In genomic region chr5:30587681-30588300, GRCm38 (mm10) we compare ENCODE assay signal across 8 mouse cellular contexts. TPM values are rescaled to one million over a fixed set of nuclear protein-coding genes. Genes with fewer than 3 reads are reported as not detected.
A peak's percentile ranks its signal among the peaks of the same experiment; 100 is the strongest.
DNase-seq lines count a peak whose midpoint lies in the region; ATAC-seq and TF ChIP-seq lines count a peak whose summit lies in the region.

Gene Kcnk3, plus strand, starts transcription at chr5:30588170.

- peak within 1 kb of the TSS; percentile 81 for H3K27ac ChIP-seq in hindbrain, postnatal 0 days
- H3K27ac ChIP-seq in limb, embryonic 11.5 days (replicated peaks; ENCODE audit: low read depth, low read length) = no peak within 1 kb of the TSS
- peak within 1 kb of the TSS; percentile 69 for H3K27ac ChIP-seq in midbrain, embryonic 13.5 days
- H3K27ac ChIP-seq in stomach, postnatal 0 days (replicated peaks) = peak within 1 kb of the TSS; percentile 61

- ATAC-seq in frontal cortex, adult (ENCODE audit: low TSS enrichment) = peak; percentile 21; the same call in 1 of the 2 replicates
- peak; percentile 72 for ATAC-seq in hindbrain, postnatal 0 days
- ATAC-seq in limb, embryonic 11.5 days (ENCODE audit: insufficient number of reproducible peaks, low FRiP score, low TSS enrichment, low read depth) = 0 out of 2 replicates have a peak, but pooled peaks have one; percentile 14
- peak; percentile 69 for ATAC-seq in midbrain, embryonic 13.5 days
- peak; percentile 70 for ATAC-seq in stomach, postnatal 0 days (ENCODE audit: low FRiP score, low TSS enrichment)

- intact Hi-C loops in gastrocnemius, postnatal 14 days (cut with DNase I; ENCODE audit: low total_unique reads) = no loop called here

- 3% methylated on average over 15 of the region's 54 CpGs for WGBS in hindbrain, postnatal 0 days
- WGBS in limb, embryonic 11.5 days = 0% methylated on average over 35 of the region's 54 CpGs
- WGBS in midbrain, embryonic 13.5 days = 0% methylated on average over 10 of the region's 54 CpGs
- WGBS in stomach, postnatal 0 days = 0% methylated on average over 5 of the region's 54 CpGs

- H3K27me3 ChIP-seq in hindbrain, postnatal 0 days (ENCODE audit: insufficient read depth, low read length) = no peaks in the 10 kb centered on the region
- H3K27me3 ChIP-seq in limb, embryonic 11.5 days (ENCODE audit: control insufficient read depth, insufficient read depth, low read length) = peaks cover 42% of the 10 kb centered on the region
- H3K27me3 ChIP-seq in midbrain, embryonic 13.5 days = peaks cover 59% of the 10 kb centered on the region
- no peaks in the 10 kb centered on the region for H3K27me3 ChIP-seq in stomach, postnatal 0 days (ENCODE audit: control insufficient read depth, insufficient read depth, low read length)

- H3K36me3 ChIP-seq in hindbrain, postnatal 0 days (ENCODE audit: insufficient read depth, low read length) = no peaks in the 10 kb centered on the region
- no peaks in the 10 kb centered on the region for H3K36me3 ChIP-seq in limb, embryonic 11.5 days (ENCODE audit: control insufficient read depth, insufficient read depth, low read length)
- H3K36me3 ChIP-seq in midbrain, embryonic 13.5 days = no peaks in the 10 kb centered on the region
- H3K36me3 ChIP-seq in stomach, postnatal 0 days (ENCODE audit: control insufficient read depth, insufficient read depth, low read length) = no peaks in the 10 kb centered on the region

- no peak for DNase-seq in frontal cortex, postnatal 25 days (ENCODE audit: low spot score in 2 of 2)
- peak; percentile 69 to 78 for DNase-seq in cerebellum, postnatal 14 days
- peak; percentile 79 for DNase-seq in gastrocnemius, postnatal 14 days
- DNase-seq in hindbrain, postnatal 0 days (ENCODE audit: low spot score) = peak; percentile 63
- DNase-seq in limb, embryonic 11.5 days (ENCODE audit: low spot score) = peak; percentile 81
- DNase-seq in stomach, postnatal 0 days (ENCODE audit: low spot score) = peak; percentile 85

- no peak for TF ChIP-seq CTCF in hindbrain, postnatal 0 days (IDR thresholded peaks at IDR 0.05; ENCODE audit: low read depth)
- TF ChIP-seq CTCF in stomach, postnatal 0 days (IDR thresholded peaks at IDR 0.05; ENCODE audit: low read depth) = no peak

- TF ChIP-seq EP300 in stomach, postnatal 0 days (optimal IDR thresholded peaks at IDR 0.05) = no peak

- H3K4me3 ChIP-seq in hindbrain, postnatal 0 days (ENCODE audit: low read length) = peak within 1 kb of the TSS; percentile 62
- peak within 1 kb of the TSS; percentile 35 for H3K4me3 ChIP-seq in limb, embryonic 11.5 days (ENCODE audit: low read depth, low read length)
- H3K4me3 ChIP-seq in midbrain, embryonic 13.5 days (replicated peaks) = peak within 1 kb of the TSS; percentile 56
- H3K4me3 ChIP-seq in stomach, postnatal 0 days (ENCODE audit: low read depth, low read length) = peak within 1 kb of the TSS; percentile 57

- peak within 1 kb of the TSS; percentile 82 for H3K4me2 ChIP-seq in hindbrain, postnatal 0 days (ENCODE audit: low read depth, low read length)
- peak within 1 kb of the TSS; percentile 87 for H3K4me2 ChIP-seq in limb, embryonic 11.5 days (ENCODE audit: low read depth, severe bottlenecking)
- peak within 1 kb of the TSS; percentile 97 for H3K4me2 ChIP-seq in midbrain, embryonic 13.5 days (replicated peaks)
- H3K4me2 ChIP-seq in stomach, postnatal 0 days (replicated peaks; ENCODE audit: low read depth) = peak within 1 kb of the TSS; percentile 71

- no peaks in the 10 kb centered on the region for H3K9me3 ChIP-seq in hindbrain, postnatal 0 days (ENCODE audit: low read length)
- no peaks in the 10 kb centered on the region for H3K9me3 ChIP-seq in limb, embryonic 11.5 days (ENCODE audit: control insufficient read depth, low read length)
- no peaks in the 10 kb centered on the region for H3K9me3 ChIP-seq in midbrain, embryonic 13.5 days
- H3K9me3 ChIP-seq in stomach, postnatal 0 days (ENCODE audit: control insufficient read depth, low read length) = no peaks in the 10 kb centered on the region

- peak within 1 kb of the TSS; percentile 76 for H3K9ac ChIP-seq in hindbrain, postnatal 0 days (replicated peaks; ENCODE audit: low read length)
- 0 out of 2 replicates have a peak within 1 kb of the TSS, but pooled peaks have one; percentile 2 for H3K9ac ChIP-seq in limb, embryonic 11.5 days (ENCODE audit: low read length)
- peak within 1 kb of the TSS; percentile 75 for H3K9ac ChIP-seq in midbrain, embryonic 13.5 days (replicated peaks)
- peak within 1 kb of the TSS; percentile 61 for H3K9ac ChIP-seq in stomach, postnatal 0 days (ENCODE audit: low read length)

- peaks cover 33% of the 10 kb centered on the region for H3K4me1 ChIP-seq in hindbrain, postnatal 0 days (ENCODE audit: insufficient read depth, low read length)
- peaks cover 8% of the 10 kb centered on the region for H3K4me1 ChIP-seq in limb, embryonic 11.5 days (ENCODE audit: control insufficient read depth, insufficient read depth, low read length)
- H3K4me1 ChIP-seq in midbrain, embryonic 13.5 days (replicated peaks) = peaks cover 22% of the 10 kb centered on the region
- no peaks in the 10 kb centered on the region for H3K4me1 ChIP-seq in stomach, postnatal 0 days (replicated peaks; ENCODE audit: control insufficient read depth, insufficient read depth)

RNA-seq across cellular contexts. Expression of gene Kcnk3, which starts in this region (rescaled TPM):
- 1 to 10 TPM in 1 of 2 experiments, under 1 TPM in 1; 0.42 to 1.2 TPM for total RNA-seq in gastrocnemius, postnatal 14 days (2021)
- 23.2 and 30.3 TPM in 2 replicates for total RNA-seq in hindbrain, postnatal 0 days (2014; rRNA removed)
- polyA plus RNA-seq in hindbrain, postnatal 0 days (2015; fragmentation: Nextera tagmentation; extraction: Ambion mirVana) = 11.5 and 12.7 TPM in 2 replicates
- polyA plus RNA-seq in limb, embryonic 11.5 days (2014; fragmentation: Nextera tagmentation; extraction: Ambion mirVana) = 0.12 and 0.41 TPM in 2 replicates
- 1.9 and 2.0 TPM in 2 replicates for polyA plus RNA-seq in midbrain, embryonic 13.5 days (2015; fragmentation: Nextera tagmentation; extraction: Ambion mirVana)
- 11.1 and 13.8 TPM in 2 replicates for polyA plus RNA-seq in stomach, postnatal 0 days (2015; fragmentation: Nextera tagmentation; extraction: Ambion mirVana)

Comparison
In these comparisons a context has a peak if more than half of its experiments do, and no peak if none do; other contexts are left out.
1. RNA of gene Kcnk3 (total RNA-seq): 23.2 to 30.3 TPM in hindbrain, postnatal 0 days; 0.42 to 1.2 TPM in gastrocnemius, postnatal 14 days; every median in the first group is over 10 times any median in the second.
2. Peak in DNase-seq, ATAC-seq, H3K4me3 ChIP-seq, H3K9ac ChIP-seq and H3K4me2 ChIP-seq in limb, embryonic 11.5 days; RNA of the gene not detected or under 1 TPM.
3. ATAC-seq: peak in every context shown above with its lines; median percentile 72 in hindbrain, postnatal 0 days; 70 in stomach, postnatal 0 days; 69 in midbrain, embryonic 13.5 days; 21 in frontal cortex, adult; 14 in limb, embryonic 11.5 days.
4. DNase-seq: peak in cerebellum, postnatal 14 days (2 of 2), gastrocnemius, postnatal 14 days (single experiment), hindbrain, postnatal 0 days (single experiment) and stomach, postnatal 0 days (single experiment); none in frontal cortex, postnatal 25 days (0 of 2).
5. H3K9ac ChIP-seq: peak in every context shown above with its lines; median percentile 76 in hindbrain, postnatal 0 days; 75 in midbrain, embryonic 13.5 days; 61 in stomach, postnatal 0 days; 2 in limb, embryonic 11.5 days.
6. Peak in every context shown above with its lines, with median percentiles within 50 percentile points of each other: H3K4me2 ChIP-seq and H3K4me3 ChIP-seq.